Mouse (Mus musculus) monocyte, adult 5-6 weeks (primary cell): ENCODE data around the gene Rtp2. TPM values are rescaled to one million over a fixed set of nuclear protein-coding genes. Genes with fewer than 3 reads are reported as not detected.

ENCODE experiments used
- ATAC-seq: fragments of 153-309, 156-312 bp; replicated peaks from 2 replicates; pipeline ENCODE4 v1.8.0; 2017; ENCODE audit warnings: mild to moderate bottlenecking; ENCODE audit not compliant: low TSS enrichment, insufficient number of reproducible peaks, severe bottlenecking, poor library complexity, low FRiP score
- total RNA-seq: library from RNA; stranded (forward); fragments of 200-1000, 200-491, 200-594 nt; gene quantifications from 3 replicates; pipeline ENCODE4 v1.2.3, GENCODE M21; 2017

Rtp2 gene
- total RNA-seq, 1 experiment from 2014 or later: not detected

- no peak for ATAC-seq
These were observed 32.1 kb downstream of the Rtp2 start for GRCm38 (mm10) chr16:23900061-23900460.

GRCm38 (mm10) chr16:23898840-23899239 is 33.4 kb downstream of the Rtp2 start:
- ATAC-seq: peak; percentile 45; the same call in 1 of the 2 replicates

- peak; percentile 66 for ATAC-seq
These were observed 34.1 kb downstream of the Rtp2 start for GRCm38 (mm10) chr16:23897984-23898586.

GRCm38 (mm10) chr16:23897486-23897885 is 34.7 kb downstream of the Rtp2 start:
- ATAC-seq: no peak

- no peak for ATAC-seq
These were observed 37.1 kb downstream of the Rtp2 start for GRCm38 (mm10) chr16:23895135-23895534.

- ATAC-seq: no peak
These were observed 41.6 kb downstream of the Rtp2 start, which contains the start of gene Sst for GRCm38 (mm10) chr16:23890636-23891035. Gene Sst, minus strand, starts transcription at chr16:23890958.

GRCm38 (mm10) chr16:23890151-23890550 is 42.0 kb downstream of the Rtp2 start:
- no peak for ATAC-seq

DNA sequence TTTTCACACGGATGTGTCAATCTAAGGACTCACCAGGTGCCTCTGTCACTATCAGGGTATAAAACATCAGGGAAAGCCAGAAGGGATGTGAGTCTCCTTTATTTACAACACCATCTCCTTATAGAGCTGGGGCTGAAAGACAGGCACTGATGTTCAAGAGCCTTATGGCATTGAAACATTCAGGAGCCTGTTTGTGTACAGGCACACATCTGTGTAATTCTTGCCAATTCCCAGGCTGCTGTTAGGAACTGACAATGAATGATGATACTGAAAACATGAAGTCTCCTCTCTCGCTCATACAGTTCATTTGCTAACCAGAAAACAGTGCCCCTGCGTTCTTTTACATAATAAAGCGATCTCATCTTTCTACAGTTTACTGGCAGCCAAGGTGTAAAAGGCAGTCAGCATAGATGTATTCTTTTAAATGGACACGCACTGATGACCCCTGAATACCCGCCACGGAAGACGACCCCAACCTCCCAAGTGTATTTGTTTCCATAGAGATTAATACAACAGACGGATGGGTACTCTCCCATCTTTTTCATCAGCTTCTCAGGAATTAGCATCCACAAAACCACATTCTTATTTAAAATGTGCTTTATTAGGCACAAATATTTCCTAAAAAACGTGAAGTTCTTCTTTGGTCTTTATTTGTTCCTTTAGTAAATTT is 44.1 kb downstream of the Rtp2 start:
- ATAC-seq: no peak

GRCm38 (mm10) chr16:23885098-23885497 is 47.1 kb downstream of the Rtp2 start:
- no peak for ATAC-seq

Other genes with a start within 250 kb of the Rtp2 start
- not detected in 3 replicates for gene Sst, start 41.4 kb downstream of the Rtp2 start, total RNA-seq
- gene Gm37419, start 56.1 kb upstream of the Rtp2 start, total RNA-seq: not detected in 3 replicates
- 74.7 to 91.8 TPM (median 83.1 TPM) in 3 replicates for gene Bcl6, start 56.5 kb upstream of the Rtp2 start, total RNA-seq